Mouse (Mus musculus) left cerebral cortex, postnatal 36 days (tissue): ENCODE results near the gene Sf3b6. TPM values are rescaled to one million over a fixed set of nuclear protein-coding genes. Genes with fewer than 3 reads are reported as not detected.
"Not testable (repeated sequence)": the region's sequence is repeated elsewhere in the genome, so short reads cannot be mapped to it uniquely, and the experiment has no call there.

ENCODE experiments used
- DNase-seq, 2 experiments: peaks; one replicate each; pipeline ENCODE4 v3.0.0; 2021 to 2022; ENCODE audit warnings: low spot score in 2 of 2, mixed read lengths in 1 of 2
- intact Hi-C: fragments of 180-260 bp; cut with DNase I; formaldehyde crosslinking; loops from one replicate; pipeline ENCODE4 v1.15.1; 2025
- total RNA-seq, 2 experiments: library from RNA; stranded (reverse); gene quantifications; 2 replicates each; pipeline ENCODE4 v1.2.3; 2021

Gene Sf3b6
- 100 to 1,000 TPM in 1 of 2 experiments, 10 to 100 TPM in 1; 82.3 to 103 TPM for total RNA-seq

DNA sequence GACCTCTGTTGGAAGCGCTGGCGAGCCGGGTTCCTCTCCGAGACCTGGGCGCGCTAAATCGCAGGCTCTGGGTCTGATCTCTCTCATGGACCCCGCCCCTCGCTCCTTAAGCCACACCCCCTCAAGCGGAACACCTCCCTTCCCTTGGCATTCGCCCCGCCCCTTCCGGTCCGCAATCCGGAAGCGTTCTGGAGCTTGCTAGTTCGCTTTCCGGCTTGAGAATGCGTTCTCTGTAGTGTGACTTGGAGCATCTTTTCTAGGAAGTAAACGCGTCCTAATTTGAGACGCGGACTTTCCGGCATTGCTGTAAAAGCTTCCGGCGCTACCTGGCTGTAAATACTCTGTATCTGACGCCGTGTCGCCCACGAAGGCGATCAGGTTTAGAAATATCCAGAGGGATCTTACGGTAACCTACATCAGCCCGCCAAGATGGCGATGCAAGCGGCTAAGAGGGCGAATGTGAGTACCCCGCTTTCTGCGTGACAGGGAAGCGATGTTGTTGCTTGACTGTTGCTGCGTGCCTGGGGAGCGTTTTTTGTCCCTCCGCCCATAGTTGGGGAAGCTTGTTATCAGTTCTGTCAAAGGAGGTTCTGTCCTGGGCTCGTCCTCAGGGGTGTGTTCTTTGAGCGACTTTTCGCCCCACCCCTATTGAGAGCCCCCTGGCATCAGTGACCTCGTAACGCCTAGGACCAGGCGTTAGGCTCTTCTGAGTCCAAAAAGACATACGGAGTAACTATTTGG is at the start of gene Sf3b6:
TSS of gene Sf3b6 (plus strand) at position 184 of the 741 bp plus-strand sequence.
- peak; percentile 96 to 97 for DNase-seq
- intact Hi-C loops = no loop called here

- peak; percentile 98 for DNase-seq
- intact Hi-C loops = no loop called here
Measured at GRCm38 (mm10) chr12:4768492-4769332, 48.6 kb upstream of the Sf3b6 start, which contains the start of the genes Pfn4 and Fam228b. Gene Pfn4 (plus strand): TSS chr12:4769022. Gene Fam228b (minus strand): TSS chr12:4769267.

DNA sequence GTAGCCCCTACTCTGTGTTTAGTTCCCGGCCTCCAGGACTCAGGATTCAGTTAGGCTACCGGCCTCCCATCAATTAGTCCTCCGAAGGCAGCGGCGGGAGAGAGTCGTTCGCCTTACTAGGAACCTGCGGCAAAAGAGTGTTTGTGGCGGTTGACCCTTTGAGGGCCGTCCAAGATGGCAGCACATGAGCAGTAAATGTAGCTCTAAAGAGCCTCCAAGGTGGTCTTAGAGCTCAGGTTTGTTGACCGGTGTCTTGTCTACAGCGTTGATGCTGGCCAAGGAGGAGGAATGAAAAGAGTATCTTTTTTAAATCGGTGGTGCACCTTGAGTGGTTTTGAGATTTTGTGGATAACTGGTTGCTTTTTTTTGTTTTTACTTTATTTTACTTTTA is 48.0 kb upstream of the Sf3b6 start:
- intact Hi-C loops = no loop called here
- no peak for DNase-seq

DNA sequence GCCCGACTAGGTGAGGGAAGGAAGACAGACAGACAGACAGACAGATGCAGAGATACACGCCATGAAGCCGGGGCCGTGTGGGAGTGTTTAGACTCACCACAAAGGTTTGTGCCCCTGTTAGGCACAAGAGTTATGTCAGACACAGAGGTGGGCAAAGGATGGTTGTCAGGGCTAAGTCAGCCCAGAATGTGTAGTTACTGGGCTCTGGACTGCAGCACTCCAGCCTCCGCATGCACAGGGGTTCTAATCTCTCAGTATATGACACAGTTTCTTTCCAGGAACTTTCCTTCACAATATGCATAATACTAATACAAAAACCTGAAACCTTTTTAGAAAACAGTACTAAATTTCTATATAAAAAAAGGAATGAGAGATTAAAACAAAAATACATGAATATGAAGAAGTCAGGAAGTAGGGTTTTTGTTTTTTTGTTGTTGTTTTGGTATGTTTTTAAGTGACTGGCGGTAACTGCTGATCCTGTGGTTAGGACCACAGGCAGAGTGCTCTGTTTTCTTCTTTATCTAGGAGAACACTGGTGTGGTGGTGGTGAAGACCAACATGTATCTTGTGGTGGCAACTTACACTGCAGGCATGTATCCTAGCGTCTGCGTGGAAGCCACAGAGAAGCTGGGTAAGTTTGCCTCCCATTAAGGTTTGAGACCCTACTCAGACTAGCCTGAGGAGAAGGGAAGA is 42.3 kb upstream of the Sf3b6 start:
- DNase-seq = no peak
- intact Hi-C loops = no loop called here

DNA sequence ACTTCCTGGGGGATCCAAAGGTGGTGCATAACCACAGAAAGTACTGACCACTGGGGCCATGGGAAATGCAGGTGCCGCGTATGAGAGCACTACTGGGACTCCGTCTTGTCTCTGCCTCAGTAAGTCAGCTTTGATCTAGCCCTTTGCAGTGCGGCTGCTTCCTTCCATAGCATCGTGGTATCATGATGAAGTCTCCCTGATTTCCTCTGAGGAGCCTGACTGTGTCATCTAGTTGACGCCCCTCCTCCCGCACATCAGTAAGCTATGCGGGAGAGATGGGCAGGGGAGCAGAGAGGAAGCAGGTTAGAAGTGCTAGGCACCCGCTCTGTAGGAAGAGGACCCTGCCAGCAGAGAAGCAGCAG is 41.8 kb upstream of the Sf3b6 start:
- DNase-seq = no peak
- intact Hi-C loops = no loop called here

DNA sequence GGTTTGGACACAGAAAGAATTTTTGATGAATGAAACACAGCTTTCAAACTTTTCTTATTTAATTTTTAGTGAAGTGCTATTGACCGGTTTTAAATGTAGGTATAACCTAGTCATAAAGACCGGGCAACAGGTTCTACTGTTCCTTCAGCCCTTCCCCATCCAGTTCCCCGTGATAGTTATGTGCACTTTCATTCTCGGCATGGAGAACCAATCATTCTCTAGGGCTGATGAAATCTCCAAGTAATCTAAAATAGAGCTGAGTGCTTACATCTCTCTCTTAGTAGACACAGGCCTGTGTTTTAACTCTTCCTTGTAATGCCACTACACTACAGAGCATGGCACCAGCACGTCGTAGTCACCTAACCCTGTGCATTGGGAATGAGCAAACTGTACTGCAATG is 39.6 kb upstream of the Sf3b6 start:
- intact Hi-C loops = no loop called here
- no peak for DNase-seq

DNA sequence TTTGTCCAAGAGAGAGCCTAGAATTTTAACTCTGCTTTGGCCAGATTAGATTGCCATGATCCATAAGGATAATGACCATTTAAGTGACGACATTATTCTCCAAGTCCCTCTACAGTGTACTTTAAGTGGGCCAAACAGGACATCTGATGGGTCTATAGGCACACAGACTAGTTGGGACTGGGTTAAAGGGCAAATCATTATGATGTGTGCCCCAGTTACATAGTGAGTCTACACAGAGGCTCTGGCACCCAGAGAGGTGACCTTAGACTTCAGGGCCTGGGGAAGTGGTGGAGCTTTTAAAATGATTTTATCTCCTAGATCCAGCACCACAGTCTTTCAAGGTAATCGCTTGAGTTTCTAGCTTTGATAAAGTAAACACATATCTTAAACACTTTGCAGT is 37.1 kb upstream of the Sf3b6 start:
- DNase-seq = no peak
- intact Hi-C loops = no loop called here

GRCm38 (mm10) chr12:4781270-4781669 is 36.1 kb upstream of the Sf3b6 start:
- intact Hi-C loops = no loop called here
- no peak for DNase-seq

- intact Hi-C loops, DNase-seq: not testable (repeated sequence)
Measured at GRCm38 (mm10) chr12:4781725-4782404, 35.5 kb upstream of the Sf3b6 start.

GRCm38 (mm10) chr12:4783598-4783997 is 33.7 kb upstream of the Sf3b6 start:
- DNase-seq = no peak
- intact Hi-C loops = no loop called here

- DNase-seq = no peak
- intact Hi-C loops = no loop called here
Measured at GRCm38 (mm10) chr12:4784466-4784865, 32.9 kb upstream of the Sf3b6 start.

DNA sequence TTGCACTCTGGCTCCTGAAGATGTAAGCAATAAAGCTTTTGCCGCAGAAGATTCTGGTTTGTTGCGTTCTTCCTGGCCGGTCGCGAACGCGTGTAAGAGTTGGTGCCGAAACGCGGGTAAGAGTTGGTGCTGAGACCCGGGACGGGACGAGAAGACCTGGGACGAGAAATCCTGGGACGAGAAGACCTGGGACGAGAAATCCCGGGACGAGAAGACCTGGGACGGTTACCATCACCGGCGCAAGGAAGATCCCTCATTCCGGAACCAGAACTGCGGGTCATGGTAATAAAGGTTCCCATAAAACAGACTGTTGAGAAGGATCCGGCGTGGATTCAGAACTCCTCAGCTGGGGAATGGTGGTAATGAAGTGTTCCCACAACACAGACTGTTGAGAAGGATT is 29.2 kb upstream of the Sf3b6 start:
- DNase-seq, intact Hi-C loops: not testable (repeated sequence)

DNA sequence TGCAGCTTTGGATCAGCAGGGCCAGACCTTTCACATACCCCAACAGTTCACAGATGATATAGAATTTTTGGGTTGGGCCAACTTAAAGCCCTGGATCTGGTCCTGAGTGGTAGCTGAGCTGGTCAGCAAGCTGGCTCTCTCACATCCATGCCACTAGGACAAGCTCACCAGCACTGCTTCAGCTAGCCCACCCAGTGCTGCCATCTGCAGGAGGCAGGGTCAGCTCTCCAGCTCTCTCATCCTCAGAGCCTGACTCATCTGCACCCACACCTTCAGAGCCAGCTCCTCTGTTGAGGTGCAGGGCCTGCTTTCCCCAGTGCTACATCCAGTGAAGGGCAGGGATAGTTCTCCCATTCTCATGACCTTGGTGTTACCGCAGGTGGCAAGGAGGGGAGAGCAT is 23.6 kb upstream of the Sf3b6 start:
- DNase-seq = peak in 1 of 2 experiments; percentile 9
- intact Hi-C loops = no loop called here

- DNase-seq = not testable (repeated sequence)
- intact Hi-C loops = loop anchor here (2.0 kb wide), 1 partner anchor 17 kb away; no protein-coding TSS in a partner anchor
Measured at GRCm38 (mm10) chr12:4797471-4797870, 19.9 kb upstream of the Sf3b6 start.

DNA sequence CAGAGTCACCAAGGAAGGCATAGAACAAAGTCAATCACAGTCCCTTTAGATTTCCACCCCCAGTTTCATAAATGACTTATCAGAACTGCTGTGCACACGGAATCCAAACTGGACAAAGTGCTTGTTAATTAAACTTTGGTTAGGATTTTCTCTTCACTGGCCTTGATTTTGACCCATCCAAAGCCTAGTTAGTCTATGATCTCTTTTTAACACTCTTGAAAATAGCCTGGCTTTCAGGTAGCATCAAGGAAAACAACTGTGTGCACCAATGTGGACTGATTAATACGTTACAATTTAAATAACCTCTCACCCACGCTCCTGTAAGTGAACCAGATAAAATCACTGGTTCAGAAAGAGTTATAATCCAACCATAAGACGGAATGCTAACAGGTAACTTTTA is 6.3 kb upstream of the Sf3b6 start:
- intact Hi-C loops = no loop called here
- DNase-seq = no peak

GRCm38 (mm10) chr12:4811705-4812104 is 5.6 kb upstream of the Sf3b6 start:
- DNase-seq = no peak
- intact Hi-C loops = no loop called here

- DNase-seq = no peak
- intact Hi-C loops = loop anchor here (2.0 kb wide), 1 partner anchor 17 kb away; no protein-coding TSS in a partner anchor
Measured at GRCm38 (mm10) chr12:4813636-4814035, 3.7 kb upstream of the Sf3b6 start.

DNA sequence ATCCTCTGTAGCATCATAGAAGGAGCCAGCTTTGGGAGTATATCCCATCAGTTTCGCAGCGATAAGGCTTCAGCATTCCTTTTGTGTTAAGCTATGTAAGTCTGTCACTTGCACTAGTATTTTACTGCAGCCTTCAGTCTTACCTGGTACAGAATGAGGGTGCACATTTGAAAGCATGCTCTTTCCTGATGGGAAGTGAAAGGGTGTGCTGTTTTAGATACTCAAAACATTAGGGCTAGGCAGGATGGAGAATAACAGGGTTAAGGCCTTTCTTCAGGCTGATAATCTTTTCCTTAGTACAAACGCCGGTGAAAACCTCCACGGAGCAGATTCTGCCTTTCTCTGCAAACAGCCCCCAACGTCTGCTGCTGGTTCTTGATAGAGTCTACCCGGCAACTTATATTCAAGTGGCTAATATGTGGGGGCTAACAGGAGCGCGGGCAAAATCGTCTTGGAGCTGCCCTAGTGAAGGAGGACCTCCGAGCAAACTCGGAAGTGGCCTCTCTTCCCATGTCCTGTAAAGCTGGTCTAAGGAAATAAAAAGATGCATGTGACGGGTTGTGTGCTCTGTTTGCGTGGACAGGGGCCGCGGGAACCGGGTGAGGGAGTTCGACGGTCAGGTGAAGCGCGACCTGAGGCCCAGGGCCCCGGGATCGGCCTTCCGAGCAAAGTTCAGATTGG is 524 bp upstream of the Sf3b6 start:
- DNase-seq = no peak
- intact Hi-C loops = no loop called here

- DNase-seq = no peak
- intact Hi-C loops = no loop called here
Measured at GRCm38 (mm10) chr12:4827256-4827655, 9.9 kb downstream of the Sf3b6 start.
